Mouse (Mus musculus) hindbrain, postnatal 0 days (tissue): Measurements from ENCODE around the gene Cyp4a32. TPM values are rescaled to one million over a fixed set of nuclear protein-coding genes. Genes with fewer than 3 reads are reported as not detected.
"Not testable (repeated sequence)": the region's sequence is repeated elsewhere in the genome, so short reads cannot be mapped to it uniquely, and the experiment has no call there.

Experiments
- ATAC-seq: fragments of 200-750 bp; cut with Nextera tagmentation; 2 replicates; pipeline ENCODE4 v1.8.0; 2017; ENCODE audit warnings: mild to moderate bottlenecking, moderate TSS enrichment, moderate library complexity
- DNase-seq: peaks from one replicate; pipeline ENCODE4 v3.0.0-alpha.2; 2015; ENCODE audit warnings: low spot score
- H3K27ac ChIP-seq: fragments of 300-500 bp; sonication (generic); 2 replicates; pipeline ENCODE4 v1.5.1; 2014; ENCODE audit warnings: mild to moderate bottlenecking
- H3K27me3 ChIP-seq: fragments of 300-500 bp; sonication (generic); 2 replicates; pipeline ENCODE4 v1.6.1; 2014; ENCODE audit warnings: low read length, mixed read lengths; ENCODE audit not compliant: insufficient read depth
- H3K36me3 ChIP-seq: fragments of 300-500 bp; sonication (generic); 2 replicates; pipeline ENCODE4 v1.6.1; 2014; ENCODE audit warnings: low read length, mixed read lengths; ENCODE audit not compliant: insufficient read depth
- H3K4me1 ChIP-seq: fragments of 300-500 bp; sonication (generic); 2 replicates; pipeline ENCODE4 v1.6.1; 2014; ENCODE audit warnings: antibody characterized with exemption, low read length, mixed read lengths; ENCODE audit not compliant: insufficient read depth
- H3K4me2 ChIP-seq: fragments of 300-500 bp; sonication (generic); 2 replicates; pipeline ENCODE4 v1.6.1; 2014; ENCODE audit warnings: low read depth, mild to moderate bottlenecking, low read length, moderate library complexity, mixed read lengths
- H3K4me3 ChIP-seq: fragments of 300-500 bp; sonication (generic); 2 replicates; pipeline ENCODE4 v1.5.1; 2014; ENCODE audit warnings: low read length
- H3K9ac ChIP-seq: fragments of 300-500 bp; sonication (generic); replicated peaks from 2 replicates; pipeline ENCODE4 v1.6.1; 2014; ENCODE audit warnings: mild to moderate bottlenecking, low read length, moderate library complexity, mixed read lengths
- H3K9me3 ChIP-seq: fragments of 300-500 bp; sonication (generic); 2 replicates; pipeline ENCODE4 v1.6.1; 2016; ENCODE audit warnings: low read length, mixed read lengths
- CTCF ChIP-seq: IDR thresholded peaks from 2 replicates; pipeline ENCODE4 v1.5.1; 2016; ENCODE audit warnings: antibody characterized with exemption, control low read depth, low read depth
- WGBS: fragments of 180-500 bp; shearing (Covaris S2); extraction: QIAGEN DNeasy Blood & Tissue Kit; methylation state at CpG from one replicate; pipeline ENCODE4 v1.1.7; 2014; 5-methylcytosine and 5-hydroxymethylcytosine counted together
- polyA plus RNA-seq: library from polyadenylated mRNA; unstranded; fragments of >200 nt; fragmentation: Nextera tagmentation; extraction: Ambion mirVana; gene quantifications from 2 replicates; pipeline ENCODE4 v1.2.1, GENCODE M21; 2015
- total RNA-seq: library from RNA; depleted of rRNA; stranded (reverse); fragments of >200 nt; gene quantifications from 2 replicates; pipeline ENCODE4 v1.2.3, GENCODE M21; 2014; rRNA removed

Gene Cyp4a32
- total RNA-seq (not detected in 2 replicates), polyA plus RNA-seq (not detected in 2 replicates)

DNA sequence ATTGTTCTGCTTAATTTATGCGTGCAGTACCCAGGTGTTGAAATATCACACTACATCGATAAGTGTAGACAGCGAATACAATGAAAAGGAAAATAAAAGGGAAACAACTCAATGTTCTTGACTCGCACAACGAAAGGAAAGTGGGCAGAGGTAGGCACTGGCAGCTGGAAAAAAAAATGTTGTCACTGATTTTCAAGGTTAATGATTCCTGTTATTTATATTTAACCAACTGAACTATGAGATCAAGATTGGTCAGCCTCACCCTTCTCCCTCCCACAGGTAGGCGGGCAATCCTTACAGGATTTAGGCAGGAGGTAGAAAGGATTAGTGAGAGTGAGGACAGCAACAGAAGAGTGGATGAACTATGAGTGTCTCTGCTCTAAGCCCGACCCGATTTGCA is at the start of gene Cyp4a32:
TSS of gene Cyp4a32 (plus strand) at position 359 of the 400 bp plus-strand sequence.
- not testable (repeated sequence) for H3K36me3 ChIP-seq, H3K4me3 ChIP-seq, H3K27ac ChIP-seq, DNase-seq, H3K4me1 ChIP-seq, H3K27me3 ChIP-seq, H3K9ac ChIP-seq, H3K9me3 ChIP-seq, ATAC-seq, H3K4me2 ChIP-seq
- WGBS: 82% methylated on average over 8 of the region's 8 CpGs

DNA sequence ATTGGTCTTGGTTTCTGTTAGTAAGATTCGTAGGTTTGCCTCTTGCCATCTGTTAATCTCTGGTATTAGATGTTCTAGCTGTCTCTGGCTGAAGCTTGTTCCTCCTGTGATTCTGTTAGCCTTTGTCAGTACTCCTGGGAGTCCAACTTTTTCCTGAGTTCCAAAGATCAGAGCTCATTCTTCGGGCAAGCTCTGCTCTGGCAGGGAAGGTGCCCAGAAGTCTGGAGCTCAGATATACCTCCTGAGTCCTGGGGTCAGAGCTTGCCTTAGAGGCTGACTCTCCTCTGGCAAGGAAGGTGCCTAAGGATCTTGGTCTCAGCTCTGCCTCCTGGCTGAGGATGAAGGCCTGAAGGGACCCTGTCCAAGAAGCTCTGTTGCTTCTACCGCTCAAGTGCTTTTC is 48.0 kb upstream of the Cyp4a32 start:
- H3K9me3 ChIP-seq: no peaks in the 10 kb centered on the region
- DNase-seq: no peak
- H3K27me3 ChIP-seq: no peaks in the 10 kb centered on the region
- 92% methylated on average over 3 of the region's 3 CpGs for WGBS
- H3K4me3 ChIP-seq: no peak overlapping the region
- no peak overlapping the region for H3K9ac ChIP-seq
- no peak for TF ChIP-seq CTCF
- no peak overlapping the region for H3K4me2 ChIP-seq
- H3K4me1 ChIP-seq: no peaks in the 10 kb centered on the region
- no peaks in the 10 kb centered on the region for H3K36me3 ChIP-seq
- H3K27ac ChIP-seq: no peak overlapping the region
- ATAC-seq: no peak

DNA sequence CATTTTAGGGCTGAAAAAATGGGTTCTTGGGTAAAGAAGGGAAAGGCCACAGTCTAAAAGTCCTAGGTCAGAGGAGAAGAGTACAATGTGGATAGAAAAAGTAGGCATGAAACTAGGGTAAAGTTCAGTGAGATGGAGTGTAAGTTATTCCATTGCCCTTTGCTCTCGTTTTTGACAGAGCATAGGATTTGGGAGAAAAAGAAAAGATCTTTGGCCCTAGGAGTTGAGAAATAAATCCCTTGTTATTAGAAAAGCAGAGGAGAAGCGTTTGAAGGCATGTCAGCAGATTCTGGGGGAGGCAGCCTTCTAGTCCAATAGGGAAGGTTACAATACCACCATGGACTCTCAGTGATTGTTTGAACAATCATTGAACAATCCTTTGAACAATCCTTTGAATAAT is 45.3 kb upstream of the Cyp4a32 start:
- DNase-seq (no peak), ATAC-seq (no peak)
- H3K27me3 ChIP-seq: no peaks in the 10 kb centered on the region
- no peak overlapping the region for H3K4me3 ChIP-seq
- no peaks in the 10 kb centered on the region for H3K9me3 ChIP-seq
- no peak for TF ChIP-seq CTCF
- H3K4me2 ChIP-seq: no peak overlapping the region
- no peaks in the 10 kb centered on the region for H3K4me1 ChIP-seq
- whole genome bisulfite sequencing: 69% methylated on average over 2 of the region's 2 CpGs
- no peaks in the 10 kb centered on the region for H3K36me3 ChIP-seq
- H3K9ac ChIP-seq: no peak overlapping the region
- H3K27ac ChIP-seq: no peak overlapping the region

DNA sequence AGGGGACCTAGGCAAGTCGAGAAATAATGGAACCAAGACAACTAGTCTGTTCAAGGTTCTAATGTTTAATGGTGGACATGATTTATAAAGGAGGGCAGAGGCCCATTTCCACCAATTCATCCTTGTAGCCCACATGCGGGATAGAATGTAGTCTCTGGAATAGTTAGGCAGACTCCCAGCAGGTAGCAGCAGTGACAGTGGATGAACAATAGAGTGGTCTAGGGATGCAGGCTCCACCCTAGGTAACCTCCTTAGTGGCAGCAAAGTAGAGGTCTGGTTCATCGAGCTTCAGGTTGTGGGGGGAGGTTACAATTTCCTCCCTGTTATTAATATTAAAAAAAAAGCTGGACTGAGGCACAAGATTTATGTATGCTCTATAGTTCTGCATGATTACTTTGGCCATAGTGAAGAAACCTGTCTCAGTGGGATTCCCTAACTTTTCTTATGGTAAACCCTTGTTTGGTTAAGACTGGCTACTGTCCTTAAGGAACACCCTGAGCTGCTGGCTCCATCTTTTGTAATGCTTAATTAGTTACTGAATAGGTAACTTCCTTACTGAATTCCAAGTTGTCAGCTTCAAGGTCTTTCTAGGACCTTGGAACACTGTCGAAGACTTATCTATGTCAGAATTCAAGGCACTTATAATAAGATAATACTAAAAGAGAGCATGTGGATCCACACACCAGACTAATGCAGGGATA is 42.8 kb upstream of the Cyp4a32 start:
- ATAC-seq: no peak
- TF ChIP-seq CTCF: no peak
- Histone ChIP-seq H3K4me3 (no peak overlapping the region), H3K4me1 (no peaks in the 10 kb centered on the region), H3K9ac (no peak overlapping the region), H3K4me2 (no peak overlapping the region), H3K27ac (no peak overlapping the region), H3K36me3 (no peaks in the 10 kb centered on the region), H3K27me3 (no peaks in the 10 kb centered on the region), H3K9me3 (no peaks in the 10 kb centered on the region)
- DNase-seq: no peak
- 43% methylated on average over 4 of the region's 4 CpGs for WGBS

DNA sequence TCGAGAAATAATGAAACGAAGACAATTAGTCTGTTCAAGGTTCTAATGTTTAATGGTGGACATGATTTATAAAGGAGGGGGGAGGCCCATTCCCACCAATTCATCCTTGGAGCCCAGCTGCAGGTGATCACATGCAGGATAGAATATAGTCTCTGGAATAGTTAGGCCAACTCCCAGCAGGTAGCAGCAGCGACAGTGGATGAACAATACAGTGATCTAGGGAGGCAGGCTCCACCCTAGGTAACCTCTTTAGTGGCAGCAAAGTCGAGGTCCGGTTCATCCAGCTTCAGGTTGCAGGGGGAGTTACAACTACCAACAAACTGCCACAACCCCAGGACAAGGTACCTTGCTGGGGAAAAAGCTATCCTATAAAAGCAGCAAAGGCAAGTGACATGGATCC is 39.5 kb upstream of the Cyp4a32 start:
- not testable (repeated sequence) for ATAC-seq, H3K9ac ChIP-seq, H3K4me1 ChIP-seq, H3K36me3 ChIP-seq, H3K4me2 ChIP-seq, H3K9me3 ChIP-seq, DNase-seq, H3K4me3 ChIP-seq, H3K27ac ChIP-seq, H3K27me3 ChIP-seq
- 47% methylated on average over 5 of the region's 5 CpGs for WGBS

DNA sequence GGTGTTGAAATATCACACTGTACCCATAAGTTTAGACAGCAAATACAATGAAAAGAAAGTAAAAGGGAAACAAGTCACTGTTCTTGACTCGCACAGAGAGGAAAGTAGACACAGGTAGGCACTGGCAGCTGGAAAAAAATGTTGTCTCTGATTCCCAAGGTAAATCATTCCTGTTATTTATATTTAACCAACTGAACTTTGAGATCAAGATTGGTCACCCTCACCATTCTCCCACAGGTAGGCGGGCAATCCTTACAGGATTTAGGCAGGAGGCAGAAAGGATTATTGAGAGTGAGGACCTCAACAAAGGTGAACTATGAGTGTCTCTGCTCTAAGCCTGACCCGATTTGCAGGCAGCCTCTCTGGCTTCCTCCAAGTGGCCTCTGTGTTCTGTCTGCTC is 37.4 kb upstream of the Cyp4a32 start, which contains the start of gene Cyp4a31:
TSS of gene Cyp4a31 (plus strand) at position 249 of the 400 bp plus-strand sequence.
- no peak for TF ChIP-seq CTCF
- DNase-seq (no peak), ATAC-seq (no peak)
- Histone ChIP-seq H3K4me2 (no peak within 1 kb of the TSS), H3K4me1 (no peaks in the 10 kb centered on the region), H3K27ac (no peak within 1 kb of the TSS), H3K36me3 (no peaks in the 10 kb centered on the region), H3K9ac (no peak within 1 kb of the TSS), H3K9me3 (no peaks in the 10 kb centered on the region), H3K27me3 (no peaks in the 10 kb centered on the region), H3K4me3 (no peak within 1 kb of the TSS)
- 90% methylated on average over 3 of the region's 3 CpGs for WGBS

DNA sequence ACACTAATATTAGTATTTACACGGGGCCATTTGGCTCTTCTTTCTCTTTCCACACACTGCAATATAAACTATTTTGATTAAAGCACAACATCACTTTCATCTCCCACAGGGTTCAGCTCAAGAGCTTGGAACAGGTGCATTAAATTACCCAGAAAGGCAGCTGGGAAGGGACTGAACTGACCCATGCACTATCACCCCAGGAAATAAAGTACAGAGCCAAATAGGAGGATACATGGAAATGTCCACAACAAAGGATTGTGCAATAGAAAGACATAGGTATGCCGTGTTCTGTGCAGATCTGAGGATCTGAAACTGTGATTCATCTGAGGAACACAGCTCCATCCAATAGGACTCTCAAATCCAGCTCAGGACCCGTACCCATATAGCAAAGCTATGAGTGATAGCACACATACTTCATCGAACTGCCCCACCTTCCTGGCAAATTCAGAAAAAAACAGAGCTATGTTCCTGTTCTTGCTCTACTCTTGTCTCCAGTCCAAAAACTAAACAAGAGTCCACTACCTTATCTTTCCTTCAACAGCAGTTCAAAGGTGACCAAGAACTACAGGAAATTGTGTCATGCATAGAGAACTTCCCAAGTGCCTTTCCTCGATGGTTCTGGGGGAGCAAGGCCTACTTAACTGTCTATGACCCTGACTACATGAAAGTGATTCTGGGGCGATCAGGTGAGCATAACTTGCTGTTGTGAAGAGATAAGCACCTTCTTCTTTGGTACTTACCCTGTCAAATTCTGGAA is 36.1 kb upstream of the Cyp4a32 start:
- H3K4me2 ChIP-seq, H3K9me3 ChIP-seq, ATAC-seq, DNase-seq, H3K27me3 ChIP-seq, H3K4me3 ChIP-seq, H3K9ac ChIP-seq, H3K4me1 ChIP-seq, H3K27ac ChIP-seq, H3K36me3 ChIP-seq: not testable (repeated sequence)
- 87% methylated on average over 6 of the region's 6 CpGs for WGBS
